Mouse (Mus musculus) granulocyte monocyte progenitor cell, adult 5-6 weeks (primary cell): ENCODE measurements around the gene Cirbp. TPM values are rescaled to one million over a fixed set of nuclear protein-coding genes. Genes with fewer than 3 reads are reported as not detected.
A peak's percentile ranks its signal among the peaks of the same experiment; 100 is the strongest.

Experiments used
- ATAC-seq: replicated peaks from 2 replicates; pipeline ENCODE4 v1.8.0; 2016; ENCODE audit warnings: mild to moderate bottlenecking, moderate TSS enrichment, inconsistent platforms; ENCODE audit not compliant: poor library complexity, severe bottlenecking
- total RNA-seq, 2 experiments: library from RNA; stranded (forward) in 1 of 2; stranded (reverse) in 1 of 2; fragments of 200-712, 200-1000 nt in 1 of 2; fragments of >200 nt in 1 of 2; fragmentation: Nextera tagmentation in 1 of 2; gene quantifications; 2 replicates each; pipeline ENCODE4 v1.2.3; 2014 to 2017

Gene Cirbp
- total RNA-seq, 2 experiments from 2014 or later = 25.3 to 40.7 TPM

- ATAC-seq = peak; percentile 20
Measured at GRCm38 (mm10) chr10:80148610-80149290, 17.0 kb upstream of the Cirbp start.

- ATAC-seq = peak; percentile 55
Measured at GRCm38 (mm10) chr10:80149291-80150225, 16.2 kb upstream of the Cirbp start.

GRCm38 (mm10) chr10:80150226-80151210 lies 15.3 kb upstream of the Cirbp start:
- no peak for ATAC-seq

- no peak for ATAC-seq
Measured at GRCm38 (mm10) chr10:80151211-80152034, 14.4 kb upstream of the Cirbp start.

GRCm38 (mm10) chr10:80152071-80152872 lies 13.5 kb upstream of the Cirbp start:
- ATAC-seq = no peak

- ATAC-seq = no peak
Measured at GRCm38 (mm10) chr10:80152873-80153260, 12.9 kb upstream of the Cirbp start.

GRCm38 (mm10) chr10:80153713-80154112 lies 12.1 kb upstream of the Cirbp start:
- no peak for ATAC-seq

GRCm38 (mm10) chr10:80154384-80154783 lies 11.4 kb upstream of the Cirbp start:
- no peak for ATAC-seq

GRCm38 (mm10) chr10:80155277-80155676 lies 10.5 kb upstream of the Cirbp start:
- no peak for ATAC-seq

GRCm38 (mm10) chr10:80156002-80156751 lies 9.6 kb upstream of the Cirbp start:
- ATAC-seq = no peak

- no peak for ATAC-seq
Measured at GRCm38 (mm10) chr10:80156752-80157053, 9.1 kb upstream of the Cirbp start.

GRCm38 (mm10) chr10:80157141-80157929 lies 8.4 kb upstream of the Cirbp start:
- ATAC-seq = no peak

GRCm38 (mm10) chr10:80158307-80158986 lies 7.3 kb upstream of the Cirbp start:
- ATAC-seq = peak; percentile 37

GRCm38 (mm10) chr10:80159021-80159560 lies 6.7 kb upstream of the Cirbp start:
- ATAC-seq = no peak

- ATAC-seq = peak; percentile 67
Measured at GRCm38 (mm10) chr10:80159561-80160454, 6.0 kb upstream of the Cirbp start.
